Mouse (Mus musculus) forebrain, embryonic 16.5 days (tissue): ENCODE data around the gene Dab2ip. TPM values are rescaled to one million over a fixed set of nuclear protein-coding genes. Genes with fewer than 3 reads are reported as not detected.

Experiments used
- ATAC-seq: fragments of 200-750 bp; cut with Nextera tagmentation; 2 replicates; pipeline ENCODE4 v1.8.0; 2017; ENCODE audit warnings: mild to moderate bottlenecking, moderate library complexity
- H3K27ac ChIP-seq: fragments of 300-500 bp; sonication (generic); 2 replicates; pipeline ENCODE4 v1.5.1; 2014; ENCODE audit warnings: low read length, control low read depth
- H3K27me3 ChIP-seq: fragments of 300-500 bp; sonication (generic); replicated peaks from 2 replicates; pipeline ENCODE4 v1.6.1; 2014; ENCODE audit warnings: low read length; ENCODE audit not compliant: control insufficient read depth, insufficient read depth
- H3K36me3 ChIP-seq: fragments of 300-500 bp; sonication (generic); 2 replicates; pipeline ENCODE4 v1.6.1; 2014; ENCODE audit not compliant: control insufficient read depth, insufficient read depth
- H3K4me1 ChIP-seq: fragments of 300-500 bp; sonication (generic); replicated peaks from 2 replicates; pipeline ENCODE4 v1.6.1; 2014; ENCODE audit warnings: low read length; ENCODE audit not compliant: control insufficient read depth, insufficient read depth
- H3K4me2 ChIP-seq: fragments of 300-500 bp; sonication (generic); 2 replicates; pipeline ENCODE4 v1.6.1; 2014; ENCODE audit warnings: mild to moderate bottlenecking, low read length, control low read depth
- H3K4me3 ChIP-seq: fragments of 300-500 bp; sonication (generic); replicated peaks from 2 replicates; pipeline ENCODE4 v1.5.1; 2014; ENCODE audit warnings: mild to moderate bottlenecking, low read length, control low read depth
- H3K9ac ChIP-seq: fragments of 300-500 bp; sonication (generic); replicated peaks from 2 replicates; pipeline ENCODE4 v1.6.1; 2014; ENCODE audit warnings: low read depth, low read length, control low read depth
- H3K9me3 ChIP-seq: fragments of 300-500 bp; sonication (generic); 2 replicates; pipeline ENCODE4 v1.6.1; 2016; ENCODE audit warnings: low read length; ENCODE audit not compliant: control insufficient read depth
- WGBS: fragments of 180-500 bp; shearing (Covaris S2); extraction: QIAGEN DNeasy Blood & Tissue Kit; methylation state at CpG from one replicate; pipeline ENCODE4 v1.1.7; 2014; 5-methylcytosine and 5-hydroxymethylcytosine counted together
- polyA plus RNA-seq: library from polyadenylated mRNA; unstranded; fragments of >200 nt; fragmentation: Nextera tagmentation; extraction: Ambion mirVana; gene quantifications from 2 replicates; pipeline ENCODE4 v1.2.1, GENCODE M21; 2015

Gene Dab2ip
- polyA plus RNA-seq, 1 experiment from 2014 or later = 42.8 TPM

DNA sequence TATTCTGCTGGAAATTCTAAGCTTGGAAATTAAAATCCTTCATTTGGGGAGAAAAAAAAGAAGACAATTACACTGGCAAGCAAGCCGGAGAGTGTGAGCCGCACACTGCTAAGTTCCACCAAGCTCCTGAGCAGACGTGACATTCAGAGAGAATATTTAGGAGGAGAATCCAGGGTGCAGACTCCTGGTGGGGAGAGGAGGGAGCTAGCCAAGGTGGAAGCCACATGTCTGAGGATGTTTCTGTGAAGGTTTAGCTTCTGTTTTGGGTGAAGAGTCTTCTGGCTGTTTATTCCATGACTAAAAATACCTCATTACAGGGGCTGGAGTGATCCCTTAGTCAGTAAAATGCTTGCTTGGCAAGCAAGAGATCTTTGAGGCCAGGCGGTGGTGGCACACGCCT is 221.2 kb downstream of the Dab2ip start:
- WGBS = 83% methylated on average over 5 of the region's 5 CpGs
- H3K27me3 ChIP-seq = no peaks in the 10 kb centered on the region
- H3K9me3 ChIP-seq = no peaks in the 10 kb centered on the region
- peaks cover 7% of the 10 kb centered on the region for H3K4me1 ChIP-seq
- no peak overlapping the region for H3K4me3 ChIP-seq
- no peak overlapping the region for H3K27ac ChIP-seq
- no peak overlapping the region for H3K9ac ChIP-seq
- no peak for ATAC-seq
- H3K36me3 ChIP-seq = no peaks in the 10 kb centered on the region
- H3K4me2 ChIP-seq = no peak overlapping the region

Other genes with a start within 250 kb of the Dab2ip start
- 10.8 and 11.1 TPM in 2 replicates for gene Stom, start 221.3 kb upstream of the Dab2ip start, polyA plus RNA-seq
- not detected in 2 replicates for gene 4930568D16Rik, start 190.5 kb upstream of the Dab2ip start, polyA plus RNA-seq
- not detected in 2 replicates for gene 4930402F06Rik, start 161.1 kb upstream of the Dab2ip start, polyA plus RNA-seq
- 4.1 and 6.5 TPM in 2 replicates for gene Ggta1, start 95.0 kb upstream of the Dab2ip start, polyA plus RNA-seq